Mouse (Mus musculus) G1E (cell line): ENCODE data around the gene Sh3kbp1.

Source experiments
- CTCF ChIP-seq: IDR thresholded peaks from 2 replicates; pipeline ENCODE4 v1.5.1; 2012; ENCODE audit warnings: low read depth, low read length, inconsistent platforms, mixed read lengths
- GATA1 ChIP-seq: IDR thresholded peaks from 2 replicates; pipeline ENCODE4 v1.6.1; 2012; ENCODE audit warnings: borderline replicate concordance, low read length, inconsistent platforms, mixed read lengths
- GATA2 ChIP-seq: IDR thresholded peaks from 2 replicates; pipeline ENCODE4 v1.6.1; 2012; ENCODE audit warnings: low read depth, low read length, inconsistent platforms, borderline replicate concordance
- POLR2AphosphoS5 ChIP-seq: IDR thresholded peaks from 2 replicates; pipeline ENCODE4 v1.6.1; 2012; ENCODE audit warnings: low read depth, low read length, inconsistent platforms; ENCODE audit not compliant: insufficient replicate concordance
- TAL1 ChIP-seq: conservative IDR thresholded peaks from 2 replicates; pipeline ENCODE4 v1.6.1; 2012; ENCODE audit warnings: low read depth, low read length, inconsistent platforms, mixed read lengths

- no peak for TF ChIP-seq CTCF
- no peak for TF ChIP-seq GATA1
- TF ChIP-seq TAL1, result no peak
- no peak for TF ChIP-seq GATA2
- no peak for TF ChIP-seq POLR2AphosphoS5
Measured at GRCm38 (mm10) chrX:159910600-159910999, 283.5 kb downstream of the Sh3kbp1 start.
